Mouse (Mus musculus) testis, adult 2 months (tissue): ENCODE measurements at regions not wholly inside any gene's neighbourhood (a gene's known extent, or its start where the extent isn't known, plus 50 kb on each side); places are given as distances from the start of the nearest gene placed in this dataset.

Experiments used
- H3K27ac ChIP-seq: fragments of 200-500 bp; 2 replicates; pipeline ENCODE4 v1.5.1; 2012; ENCODE audit warnings: low read depth, low read length; ENCODE audit not compliant: control insufficient read depth, insufficient read depth
- H3K27me3 ChIP-seq: fragments of 200-500 bp; 2 replicates; pipeline ENCODE4 v1.6.1; 2012; ENCODE audit warnings: mild to moderate bottlenecking, low read length, moderate library complexity; ENCODE audit not compliant: control insufficient read depth, insufficient read depth
- H3K36me3 ChIP-seq: fragments of 200-500 bp; 2 replicates; pipeline ENCODE4 v1.6.1; 2012; ENCODE audit warnings: mild to moderate bottlenecking, low read length; ENCODE audit not compliant: control insufficient read depth, insufficient read depth
- H3K4me1 ChIP-seq: fragments of 200-500 bp; 2 replicates; pipeline ENCODE4 v1.6.1; 2012; ENCODE audit warnings: low read length; ENCODE audit not compliant: control insufficient read depth, insufficient read depth
- H3K4me3 ChIP-seq: fragments of 200-500 bp; 2 replicates; pipeline ENCODE4 v1.5.1; 2012; ENCODE audit warnings: low read depth, mild to moderate bottlenecking, low read length, moderate library complexity, mixed read lengths; ENCODE audit not compliant: control insufficient read depth
- CTCF ChIP-seq: fragments of 200-500 bp; IDR thresholded peaks from 2 replicates; pipeline ENCODE4 v1.5.1; 2012; ENCODE audit warnings: low read depth, mild to moderate bottlenecking, inconsistent platforms, low read length, moderate library complexity; ENCODE audit not compliant: control insufficient read depth, insufficient read depth, insufficient replicate concordance
- POLR2A ChIP-seq: fragments of 200-500 bp; IDR thresholded peaks from 2 replicates; pipeline ENCODE4 v1.6.1; 2012; ENCODE audit warnings: low read depth, mild to moderate bottlenecking, inconsistent platforms, low read length, moderate library complexity; ENCODE audit not compliant: control insufficient read depth

DNA sequence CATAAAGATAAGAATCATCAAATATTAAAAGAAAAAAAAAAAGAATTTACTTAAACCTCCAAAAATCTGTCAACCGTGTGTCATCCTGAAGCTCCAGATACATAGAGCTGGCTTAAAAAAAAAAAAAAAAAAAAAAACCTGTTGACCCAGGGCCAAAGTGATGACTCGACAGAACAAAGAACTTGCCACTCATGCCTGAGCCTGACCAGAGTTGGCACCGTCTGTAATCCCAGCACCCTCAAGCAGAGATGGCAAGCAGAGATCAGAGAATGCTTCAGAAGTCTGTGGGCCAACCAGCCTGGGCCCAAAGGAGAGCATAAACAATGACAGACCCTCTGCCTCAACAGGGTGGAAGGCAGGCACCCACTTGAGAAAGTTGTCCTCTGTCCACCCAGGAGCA lies 230.3 kb downstream of the Nfkbiz start:
- H3K4me1 ChIP-seq, result no peaks in the 10 kb centered on the region
- no peak overlapping the region for H3K27ac ChIP-seq
- no peaks in the 10 kb centered on the region for H3K36me3 ChIP-seq
- H3K4me3 ChIP-seq, result no peak overlapping the region
- H3K27me3 ChIP-seq, result no peaks in the 10 kb centered on the region
- TF ChIP-seq CTCF (no peak), POLR2A (no peak)

DNA sequence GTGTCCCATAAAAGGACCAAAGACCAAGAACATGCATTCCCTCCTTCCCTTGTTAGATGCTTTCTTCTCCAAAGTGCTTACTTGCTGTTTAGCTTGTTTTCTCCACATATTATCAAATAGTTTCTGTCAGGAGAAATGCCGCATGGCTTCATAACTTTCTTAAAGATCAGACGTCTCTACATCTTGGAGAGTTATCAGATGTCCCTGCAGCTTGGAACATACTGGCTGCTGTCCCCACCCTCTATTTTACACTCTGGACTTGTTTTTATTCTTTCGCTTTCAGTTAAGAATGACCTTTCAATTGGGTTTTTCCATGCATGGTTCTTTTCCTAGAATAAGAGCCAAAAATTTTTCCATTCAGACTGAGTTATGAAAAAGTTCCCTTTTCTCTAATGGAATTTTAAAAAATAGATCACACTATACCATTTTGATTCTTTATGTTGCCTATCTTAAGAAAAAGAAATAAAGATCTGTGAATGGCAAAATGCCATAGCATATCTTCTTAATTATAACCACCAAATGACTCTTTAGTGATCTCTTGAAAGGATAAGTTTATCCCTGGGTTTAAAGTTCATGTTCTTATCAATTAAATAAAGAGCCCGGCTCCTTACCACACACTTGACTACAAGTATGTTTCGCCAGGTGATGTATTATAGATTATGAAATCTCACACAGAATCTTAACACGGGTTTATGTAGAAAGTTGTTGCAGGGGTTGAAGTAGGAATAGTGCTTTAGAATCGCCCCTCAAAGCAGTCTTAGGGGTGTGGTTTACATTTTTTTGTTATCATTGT lies 232.1 kb downstream of the Nfkbiz start:
- no peak for TF ChIP-seq CTCF
- no peak for TF ChIP-seq POLR2A
- Histone ChIP-seq H3K36me3 (no peaks in the 10 kb centered on the region), H3K4me1 (no peaks in the 10 kb centered on the region), H3K27me3 (no peaks in the 10 kb centered on the region), H3K27ac (no peak overlapping the region), H3K4me3 (no peak overlapping the region)

DNA sequence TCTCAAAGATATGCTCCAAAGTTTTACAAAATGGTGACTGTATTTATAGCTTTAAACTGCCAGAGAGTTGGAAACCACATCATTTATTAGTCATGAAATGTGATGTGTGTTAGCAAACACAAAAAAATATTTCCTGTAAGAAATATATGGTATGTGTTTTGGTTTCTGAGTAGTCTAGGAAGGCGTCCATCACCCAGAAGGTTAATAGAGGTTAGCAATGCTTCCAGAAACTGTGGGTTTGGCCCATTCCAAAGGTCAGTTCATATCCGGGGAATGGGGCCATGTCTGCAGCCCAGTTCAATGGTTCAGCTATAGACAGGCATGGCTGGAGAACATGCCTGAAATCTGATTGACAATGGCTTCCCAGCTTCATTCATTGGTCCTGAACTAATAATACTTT lies 235.1 kb downstream of the Nfkbiz start:
- TF ChIP-seq CTCF (no peak), POLR2A (no peak)
- Histone ChIP-seq H3K4me1 (no peaks in the 10 kb centered on the region), H3K36me3 (no peaks in the 10 kb centered on the region)

DNA sequence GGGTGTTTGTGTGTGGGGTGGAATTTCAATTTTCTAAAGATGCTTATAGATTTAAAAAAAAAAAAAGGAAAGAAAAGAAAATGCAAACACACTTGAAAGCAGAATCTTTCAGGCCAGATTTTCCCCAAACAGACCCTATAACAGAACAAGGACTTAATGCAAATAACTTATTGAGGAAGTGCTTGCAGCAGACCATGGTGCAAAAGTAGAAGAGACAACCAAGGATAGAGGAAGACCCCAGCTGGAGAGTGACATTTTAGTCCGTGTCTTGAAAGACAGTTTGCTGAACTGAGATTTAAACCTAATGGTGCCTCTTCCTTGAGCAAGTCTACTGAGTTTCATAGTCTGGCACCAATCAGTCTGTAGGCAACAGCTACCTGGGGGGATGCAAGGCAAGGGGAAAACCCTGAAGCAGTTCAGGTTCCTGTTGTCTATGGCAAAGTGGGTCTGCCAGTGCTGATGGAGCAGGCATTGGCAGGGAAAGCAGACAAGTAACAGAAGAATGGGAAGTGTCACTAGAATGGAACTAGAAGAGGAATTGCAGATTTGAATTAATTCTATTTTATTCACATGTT lies 249.2 kb downstream of the Nfkbiz start:
- H3K27ac ChIP-seq, result no peak overlapping the region
- H3K4me3 ChIP-seq, result no peak overlapping the region
- no peaks in the 10 kb centered on the region for H3K36me3 ChIP-seq
- no peaks in the 10 kb centered on the region for H3K4me1 ChIP-seq
- no peak for TF ChIP-seq CTCF
- no peak for TF ChIP-seq POLR2A
- H3K27me3 ChIP-seq, result no peaks in the 10 kb centered on the region

More for the DNA sequence above, 235.1 kb downstream of the Nfkbiz start:
- Histone ChIP-seq H3K27ac (no peak overlapping the region), H3K4me3 (no peak overlapping the region), H3K27me3 (no peaks in the 10 kb centered on the region)

DNA sequence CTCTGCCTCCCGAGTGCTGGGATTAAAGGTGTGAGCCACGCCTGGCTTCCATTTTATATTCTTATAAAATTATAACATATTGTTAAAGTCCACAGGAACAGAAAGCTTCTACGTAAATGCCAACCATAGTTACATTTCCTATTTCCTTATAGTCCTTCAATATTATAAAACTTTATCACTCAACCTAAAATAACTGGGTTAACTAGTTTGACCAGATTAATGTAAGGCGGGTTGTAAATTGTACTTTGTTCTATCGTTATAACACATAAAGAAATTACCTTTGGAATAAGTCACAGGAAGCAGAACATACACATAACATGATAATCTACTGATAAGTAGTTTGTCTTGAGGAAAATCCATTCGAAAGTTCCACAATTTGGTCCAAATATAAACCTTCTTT lies 251.6 kb downstream of the Nfkbiz start:
- H3K4me1 ChIP-seq, result no peaks in the 10 kb centered on the region
- no peak overlapping the region for H3K27ac ChIP-seq
- no peaks in the 10 kb centered on the region for H3K36me3 ChIP-seq
- H3K4me3 ChIP-seq, result no peak overlapping the region
- TF ChIP-seq CTCF (no peak), POLR2A (no peak)
- no peaks in the 10 kb centered on the region for H3K27me3 ChIP-seq

DNA sequence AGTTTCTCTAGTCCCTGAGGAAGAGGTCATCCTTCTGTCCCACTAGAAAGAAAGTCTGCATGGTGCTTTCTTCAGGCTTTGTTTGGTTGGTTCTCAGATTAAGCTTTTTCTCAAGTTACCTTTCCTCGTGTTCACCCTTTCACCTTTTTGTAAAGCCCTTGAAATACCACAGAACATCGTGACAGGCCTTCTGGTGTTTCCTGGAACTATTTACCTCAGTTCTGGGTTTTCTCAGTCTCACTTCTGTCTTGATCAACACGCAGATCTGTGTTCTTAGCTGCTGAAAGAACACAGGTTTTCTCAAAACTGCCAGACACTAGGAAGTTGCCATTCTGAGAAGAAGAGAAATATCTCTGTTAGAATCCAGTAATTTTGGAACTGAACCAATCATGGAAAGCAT lies 255.8 kb downstream of the Nfkbiz start:
- no peaks in the 10 kb centered on the region for H3K27me3 ChIP-seq
- no peak for TF ChIP-seq CTCF
- no peak for TF ChIP-seq POLR2A
- H3K27ac ChIP-seq, result no peak overlapping the region
- no peak overlapping the region for H3K4me3 ChIP-seq
- no peaks in the 10 kb centered on the region for H3K4me1 ChIP-seq
- no peaks in the 10 kb centered on the region for H3K36me3 ChIP-seq

DNA sequence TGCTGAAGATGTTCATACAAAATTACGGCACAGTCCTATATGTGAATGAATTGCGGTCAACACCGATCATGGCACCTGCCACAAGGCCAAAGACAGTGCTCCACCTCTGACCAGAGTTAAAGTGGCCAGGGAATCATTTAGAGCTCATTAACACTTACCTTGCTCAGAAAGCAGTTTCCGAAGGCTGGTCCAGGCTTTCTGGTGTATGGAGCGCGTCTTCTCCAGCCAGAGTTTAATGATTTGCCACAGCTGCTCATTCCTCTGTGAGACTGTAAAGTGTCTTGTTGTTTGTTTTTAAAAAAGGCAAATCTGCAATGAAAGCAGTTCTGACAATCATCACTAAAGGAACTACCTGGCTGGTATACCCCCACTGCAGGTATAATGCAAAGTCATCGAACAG lies 256.7 kb downstream of the Nfkbiz start:
- H3K27me3 ChIP-seq, result no peaks in the 10 kb centered on the region
- no peaks in the 10 kb centered on the region for H3K36me3 ChIP-seq
- H3K4me3 ChIP-seq, result no peak overlapping the region
- no peak overlapping the region for H3K27ac ChIP-seq
- no peaks in the 10 kb centered on the region for H3K4me1 ChIP-seq
- TF ChIP-seq CTCF (no peak), POLR2A (no peak)

DNA sequence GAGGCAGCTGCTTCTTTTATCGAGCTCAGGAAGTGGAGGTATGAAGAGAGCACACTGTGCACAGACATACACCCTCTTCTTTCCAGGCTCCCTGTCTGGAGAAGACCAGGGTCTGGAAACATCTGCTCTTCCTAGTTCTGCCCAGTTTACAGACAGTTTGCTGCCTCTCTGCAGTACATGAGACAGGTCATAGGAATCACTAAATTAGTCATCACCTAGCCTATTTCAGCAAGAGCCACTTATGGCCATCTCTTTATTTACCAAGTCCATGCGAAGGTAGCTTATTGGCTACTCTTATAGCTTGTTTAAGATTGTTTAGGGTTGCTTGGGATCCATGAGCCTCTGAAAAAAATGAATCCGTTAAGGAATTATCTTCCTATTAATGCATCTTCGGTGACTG lies 257.9 kb downstream of the Nfkbiz start:
- Histone ChIP-seq H3K4me3 (no peak overlapping the region), H3K4me1 (no peaks in the 10 kb centered on the region), H3K27me3 (no peaks in the 10 kb centered on the region), H3K36me3 (no peaks in the 10 kb centered on the region), H3K27ac (no peak overlapping the region)
- TF ChIP-seq CTCF (no peak), POLR2A (no peak)
